Mouse (Mus musculus): ENCODE measurements around the gene Cfap74. TPM values are rescaled to one million over a fixed set of nuclear protein-coding genes. Genes with fewer than 3 reads are reported as not detected.

The Cfap74 gene
- polyA plus RNA-seq, 1 experiment from 2014 or later = 6.3 TPM

GRCm38 (mm10) chr4:155482733-155483540 is 73.9 kb downstream of the Cfap74 start:
- Histone ChIP-seq H3K9me3 (ENCODE audit: control insufficient read depth, low read length) (no peaks in the 10 kb centered on the region), H3K4me1 (ENCODE audit: control insufficient read depth, insufficient read depth, low read length) (no peaks in the 10 kb centered on the region), H3K27me3 (ENCODE audit: control insufficient read depth, insufficient read depth, low read length) (no peaks in the 10 kb centered on the region; the same call in 1 of the 2 replicates), H3K9ac (ENCODE audit: low read length) (no peak overlapping the region), H3K27ac (ENCODE audit: low read depth, low read length) (no peak overlapping the region), H3K36me3 (ENCODE audit: control insufficient read depth, insufficient read depth, low read length) (no peaks in the 10 kb centered on the region), H3K4me3 (ENCODE audit: low read depth, low read length) (no peak overlapping the region), H3K4me2 (no peak overlapping the region)
- DNase-seq (ENCODE audit: low spot score, missing footprints) (no peak), ATAC-seq (ENCODE audit: low FRiP score) (no peak)
- 56% methylated on average over 8 of the region's 8 CpGs for WGBS

- H3K27me3 ChIP-seq (ENCODE audit: control insufficient read depth, insufficient read depth, low read length) = no peaks in the 10 kb centered on the region; the same call in 1 of the 2 replicates
- H3K36me3 ChIP-seq (ENCODE audit: control insufficient read depth, insufficient read depth, low read length) = no peaks in the 10 kb centered on the region
- ATAC-seq (ENCODE audit: low FRiP score) (no peak), DNase-seq (ENCODE audit: low spot score, missing footprints) (no peak)
- no peak overlapping the region for H3K4me2 ChIP-seq
- H3K4me1 ChIP-seq (ENCODE audit: control insufficient read depth, insufficient read depth, low read length) = peaks cover 3% of the 10 kb centered on the region
- H3K9ac ChIP-seq (ENCODE audit: low read length) = no peak overlapping the region
- H3K27ac ChIP-seq (ENCODE audit: low read depth, low read length) = no peak overlapping the region
- no peaks in the 10 kb centered on the region for H3K9me3 ChIP-seq (ENCODE audit: control insufficient read depth, low read length)
- H3K4me3 ChIP-seq (ENCODE audit: low read depth, low read length) = no peak overlapping the region
- 90% methylated on average over 3 of the region's 3 CpGs for WGBS
These were observed 76.5 kb downstream of the Cfap74 start for GRCm38 (mm10) chr4:155485521-155485920.

DNA sequence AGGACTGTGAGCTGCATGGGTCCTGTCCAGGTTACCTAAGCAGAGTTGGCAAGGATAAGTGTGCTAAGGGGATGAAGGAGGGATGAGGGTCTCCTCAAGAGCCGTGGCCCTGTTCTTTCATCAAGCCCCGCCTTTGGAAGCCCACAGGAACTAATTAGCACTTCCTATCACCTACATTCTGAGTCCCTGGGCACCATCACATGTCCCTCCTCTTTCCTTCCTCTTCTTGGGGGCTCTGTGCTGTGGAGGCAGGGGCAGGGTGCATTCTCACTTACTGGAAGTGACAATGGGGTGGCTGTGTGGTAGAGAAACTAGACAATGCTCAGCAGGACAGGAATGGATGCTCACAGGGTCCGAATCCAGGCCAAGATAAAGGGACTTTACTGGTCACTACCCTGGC is 78.8 kb downstream of the Cfap74 start:
- no peak overlapping the region for H3K4me3 ChIP-seq (ENCODE audit: low read depth, low read length)
- H3K9me3 ChIP-seq (ENCODE audit: control insufficient read depth, low read length) = no peaks in the 10 kb centered on the region
- H3K9ac ChIP-seq (ENCODE audit: low read length) = no peak overlapping the region
- H3K4me1 ChIP-seq (ENCODE audit: control insufficient read depth, insufficient read depth, low read length) = peaks cover 7% of the 10 kb centered on the region
- no peak overlapping the region for H3K4me2 ChIP-seq
- no peak for ATAC-seq (ENCODE audit: low FRiP score)
- no peak for DNase-seq (ENCODE audit: low spot score, missing footprints)
- no peaks in the 10 kb centered on the region; the same call in 1 of the 2 replicates for H3K27me3 ChIP-seq (ENCODE audit: control insufficient read depth, insufficient read depth, low read length)
- H3K36me3 ChIP-seq (ENCODE audit: control insufficient read depth, insufficient read depth, low read length) = no peaks in the 10 kb centered on the region
- no peak overlapping the region for H3K27ac ChIP-seq (ENCODE audit: low read depth, low read length)
- 49% methylated on average over 3 of the region's 3 CpGs for WGBS

DNA sequence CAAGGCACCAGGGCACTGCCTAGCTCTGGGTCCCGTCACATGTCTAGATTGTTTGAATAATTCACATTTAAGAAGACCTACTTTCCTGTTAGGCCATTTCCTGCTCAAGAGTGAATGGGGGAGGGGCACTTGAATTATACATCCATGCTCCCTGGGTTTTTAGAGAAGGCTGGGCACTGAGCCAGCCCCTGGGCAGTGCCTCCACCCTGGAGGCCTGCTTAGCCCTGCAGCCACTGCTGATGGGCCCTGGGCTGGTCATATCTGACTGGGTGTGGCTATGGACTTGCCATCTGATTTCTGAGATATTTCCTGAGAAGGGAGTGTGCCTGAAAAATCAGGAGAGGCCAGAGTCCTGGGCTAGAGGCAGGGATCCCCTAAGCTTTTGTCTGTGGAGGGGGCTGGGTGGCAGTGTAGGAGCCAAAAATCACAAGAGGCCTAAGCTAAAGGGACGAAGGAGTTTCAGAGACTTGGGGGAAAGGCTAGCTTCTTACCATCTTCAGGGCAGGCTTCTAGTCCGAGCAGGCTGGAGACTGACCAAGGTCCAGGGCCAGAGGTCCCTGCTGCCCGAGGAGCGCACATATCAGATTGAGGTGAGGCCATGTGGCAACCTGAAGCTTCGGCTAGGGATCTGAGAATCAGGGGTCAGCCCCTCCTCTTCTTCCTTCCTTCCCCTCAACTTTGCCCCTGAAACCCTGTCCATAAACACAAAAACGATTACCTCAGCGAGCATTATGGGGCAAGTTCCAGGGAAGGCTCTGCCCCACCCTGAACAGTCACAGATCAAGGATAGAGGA is 79.4 kb downstream of the Cfap74 start:
- Histone ChIP-seq H3K4me3 (ENCODE audit: low read depth, low read length) (no peak overlapping the region), H3K27me3 (ENCODE audit: control insufficient read depth, insufficient read depth, low read length) (no peaks in the 10 kb centered on the region; the same call in 1 of the 2 replicates), H3K9me3 (ENCODE audit: control insufficient read depth, low read length) (no peaks in the 10 kb centered on the region), H3K36me3 (ENCODE audit: control insufficient read depth, insufficient read depth, low read length) (no peaks in the 10 kb centered on the region), H3K4me2 (no peak overlapping the region), H3K9ac (ENCODE audit: low read length) (0 out of 2 replicates have a peak overlapping the region, but pooled peaks have one; percentile 16), H3K4me1 (ENCODE audit: control insufficient read depth, insufficient read depth, low read length) (peaks cover 10% of the 10 kb centered on the region), H3K27ac (ENCODE audit: low read depth, low read length) (no peak overlapping the region)
- no peak for ATAC-seq (ENCODE audit: low FRiP score)
- 80% methylated on average over 8 of the region's 8 CpGs for WGBS
- DNase-seq (ENCODE audit: low spot score, missing footprints) = no peak

DNA sequence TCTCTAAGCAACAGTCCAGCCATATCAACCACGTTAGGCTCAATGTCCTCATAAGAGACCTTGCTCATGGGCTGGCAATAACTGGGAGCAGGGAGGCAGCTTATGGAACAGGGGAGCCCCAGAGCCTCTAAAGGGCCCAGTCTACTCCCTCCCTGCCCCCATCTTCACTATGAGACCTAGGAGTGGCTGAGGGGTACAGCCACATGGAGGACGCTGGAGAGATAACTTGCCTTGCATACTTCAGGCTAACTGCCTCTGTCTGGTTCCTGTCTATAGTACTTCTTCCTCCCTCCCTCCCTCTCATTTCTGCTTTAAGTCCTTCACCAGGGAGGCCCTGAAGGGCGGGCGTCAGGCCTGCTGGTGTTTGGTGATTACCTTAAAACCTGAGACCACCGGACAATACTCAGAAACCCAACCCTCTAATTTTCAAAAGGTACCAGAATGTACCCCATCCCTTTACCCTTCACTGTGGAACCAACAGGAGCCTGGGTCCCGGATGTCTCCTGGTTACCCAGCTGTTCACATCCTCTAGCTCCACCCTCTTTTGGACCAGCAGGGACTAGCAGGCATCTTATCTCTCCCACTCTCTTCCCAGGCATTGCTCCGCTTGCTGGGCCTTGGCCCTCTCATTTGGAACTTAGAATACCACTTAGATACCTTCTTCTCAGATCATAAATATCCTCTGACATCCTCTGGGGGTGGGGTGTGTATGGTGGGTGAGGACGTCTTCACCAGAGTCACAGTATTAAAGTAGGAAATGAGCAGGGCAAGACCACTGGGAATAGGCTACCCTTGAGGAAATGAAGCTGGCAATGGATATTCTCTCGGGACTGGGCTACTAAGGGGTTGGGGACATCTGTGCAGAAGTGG is 80.3 kb downstream of the Cfap74 start:
- H3K36me3 ChIP-seq (ENCODE audit: control insufficient read depth, insufficient read depth, low read length) = no peaks in the 10 kb centered on the region
- H3K4me3 ChIP-seq (ENCODE audit: low read depth, low read length) = no peak overlapping the region
- H3K9me3 ChIP-seq (ENCODE audit: control insufficient read depth, low read length) = no peaks in the 10 kb centered on the region
- H3K4me2 ChIP-seq = no peak overlapping the region
- DNase-seq (ENCODE audit: low spot score, missing footprints) (no peak), ATAC-seq (ENCODE audit: low FRiP score) (no peak)
- H3K27me3 ChIP-seq (ENCODE audit: control insufficient read depth, insufficient read depth, low read length) = no peaks in the 10 kb centered on the region; the same call in 1 of the 2 replicates
- peaks cover 19% of the 10 kb centered on the region for H3K4me1 ChIP-seq (ENCODE audit: control insufficient read depth, insufficient read depth, low read length)
- no peak overlapping the region for H3K9ac ChIP-seq (ENCODE audit: low read length)
- 87% methylated on average over 9 of the region's 9 CpGs for WGBS
- H3K27ac ChIP-seq (ENCODE audit: low read depth, low read length) = no peak overlapping the region

- peak overlapping the region; percentile 84; the same call in 1 of the 2 replicates for H3K27ac ChIP-seq (ENCODE audit: low read depth, low read length)
- no peaks in the 10 kb centered on the region for H3K36me3 ChIP-seq (ENCODE audit: control insufficient read depth, insufficient read depth, low read length)
- H3K4me2 ChIP-seq = peak overlapping the region; percentile 74
- WGBS = 28% methylated on average over 5 of the region's 5 CpGs
- peak overlapping the region; percentile 99 for H3K4me3 ChIP-seq (ENCODE audit: low read depth, low read length)
- DNase-seq (ENCODE audit: low spot score, missing footprints) (no peak), ATAC-seq (ENCODE audit: low FRiP score) (no peak; the same call in 1 of the 2 replicates)
- H3K9me3 ChIP-seq (ENCODE audit: control insufficient read depth, low read length) = no peaks in the 10 kb centered on the region
- H3K27me3 ChIP-seq (ENCODE audit: control insufficient read depth, insufficient read depth, low read length) = no peaks in the 10 kb centered on the region; the same call in 1 of the 2 replicates
- peak overlapping the region; percentile 100 for H3K9ac ChIP-seq (ENCODE audit: low read length)
- H3K4me1 ChIP-seq (ENCODE audit: control insufficient read depth, insufficient read depth, low read length) = peaks cover 19% of the 10 kb centered on the region
These were observed 81.5 kb downstream of the Cfap74 start for GRCm38 (mm10) chr4:155490456-155490855.

GRCm38 (mm10) chr4:155490990-155491504 is 82.1 kb downstream of the Cfap74 start, which contains the start of gene Gnb1:
TSS of gene Gnb1 (plus strand) at chr4:155491361.
- Histone ChIP-seq H3K4me3 (ENCODE audit: low read depth, low read length) (peak within 1 kb of the TSS; percentile 99), H3K9ac (ENCODE audit: low read length) (peak within 1 kb of the TSS; percentile 100), H3K27me3 (ENCODE audit: control insufficient read depth, insufficient read depth, low read length) (no peaks in the 10 kb centered on the region; the same call in 1 of the 2 replicates), H3K36me3 (ENCODE audit: control insufficient read depth, insufficient read depth, low read length) (no peaks in the 10 kb centered on the region), H3K27ac (ENCODE audit: low read depth, low read length) (peak within 1 kb of the TSS; percentile 84), H3K4me1 (ENCODE audit: control insufficient read depth, insufficient read depth, low read length) (peaks cover 19% of the 10 kb centered on the region), H3K9me3 (ENCODE audit: control insufficient read depth, low read length) (no peaks in the 10 kb centered on the region), H3K4me2 (peak within 1 kb of the TSS; percentile 74)
- WGBS = 0% methylated on average over 34 of the region's 60 CpGs
- DNase-seq (ENCODE audit: low spot score, missing footprints) = peak; percentile 100
- peak; percentile 89 for ATAC-seq (ENCODE audit: low FRiP score)

DNA sequence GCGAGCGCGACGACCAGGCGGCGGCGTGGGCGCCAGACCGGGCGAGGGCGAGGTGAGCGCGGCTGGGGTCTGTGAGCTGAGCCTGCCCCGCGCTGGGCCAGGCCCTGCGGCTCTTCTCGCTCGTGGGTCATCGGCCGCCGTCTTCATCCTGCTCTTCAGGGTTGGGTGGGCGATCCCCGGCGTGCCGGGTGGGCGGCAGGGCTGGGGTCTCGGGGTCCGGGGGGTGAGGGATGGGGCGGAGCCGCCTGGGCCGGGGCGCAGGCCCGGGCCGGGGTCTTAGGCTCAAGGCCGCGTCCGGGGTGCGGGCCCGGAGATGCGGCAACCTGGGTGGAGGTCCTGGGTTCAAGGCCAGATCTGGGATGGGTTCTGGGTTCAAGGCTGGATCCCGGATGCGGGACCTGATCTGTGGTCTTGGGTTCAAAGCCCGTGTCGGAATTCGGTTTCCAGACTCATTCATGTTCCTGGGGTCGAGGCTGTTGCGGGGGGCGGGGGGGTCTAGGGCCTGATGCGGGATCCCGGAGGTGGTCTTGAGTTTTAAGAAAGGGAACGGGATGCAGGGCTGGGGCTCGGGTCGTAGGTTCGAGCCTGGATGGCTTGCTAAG is 82.6 kb downstream of the Cfap74 start:
- Histone ChIP-seq H3K27ac (ENCODE audit: low read depth, low read length) (peak overlapping the region; percentile 84), H3K36me3 (ENCODE audit: control insufficient read depth, insufficient read depth, low read length) (no peaks in the 10 kb centered on the region), H3K9ac (ENCODE audit: low read length) (peak overlapping the region; percentile 100), H3K4me3 (ENCODE audit: low read depth, low read length) (peak overlapping the region; percentile 99), H3K9me3 (ENCODE audit: control insufficient read depth, low read length) (no peaks in the 10 kb centered on the region), H3K27me3 (ENCODE audit: control insufficient read depth, insufficient read depth, low read length) (no peaks in the 10 kb centered on the region; the same call in 1 of the 2 replicates), H3K4me1 (ENCODE audit: control insufficient read depth, insufficient read depth, low read length) (peaks cover 19% of the 10 kb centered on the region), H3K4me2 (peak overlapping the region; percentile 74)
- WGBS = under 1% methylated on average over 36 of the region's 54 CpGs
- DNase-seq (ENCODE audit: low spot score, missing footprints) (peak; percentile 96), ATAC-seq (ENCODE audit: low FRiP score) (peak; percentile 75)

All from midbrain, embryonic 11.5 days (tissue).